Mouse (Mus musculus) myocyte (in vitro differentiated cells): ENCODE data around the gene Hcrtr1. TPM values are rescaled to one million over a fixed set of nuclear protein-coding genes. Genes with fewer than 3 reads are reported as not detected.

ENCODE experiments used
- H3K27me3 ChIP-seq: one replicate; pipeline ENCODE4 v1.6.1; 2011; ENCODE audit not compliant: control insufficient read depth, insufficient read depth, insufficient read length
- H3K36me3 ChIP-seq: one replicate; pipeline ENCODE4 v1.6.1; 2011; ENCODE audit not compliant: control insufficient read depth, insufficient read depth
- H3K4me2 ChIP-seq: one replicate; pipeline ENCODE4 v1.6.1; 2011; ENCODE audit warnings: low read depth, control low read depth
- H3K4me3 ChIP-seq: one replicate; pipeline ENCODE4 v1.5.1; 2011; ENCODE audit warnings: mild to moderate bottlenecking, control low read depth, moderate library complexity
- H3K79me2 ChIP-seq: one replicate; pipeline ENCODE4 v1.6.1; 2011; ENCODE audit not compliant: control insufficient read depth, insufficient read depth
- H3ac ChIP-seq: one replicate; pipeline ENCODE4 v1.6.1; 2011; ENCODE audit not compliant: control insufficient read depth, insufficient read length
- CEBPB ChIP-seq: IDR thresholded peaks from 2 replicates; pipeline ENCODE4 v1.6.1; 2011; ENCODE audit warnings: mild to moderate bottlenecking, moderate library complexity; ENCODE audit not compliant: poor library complexity, insufficient read depth, severe bottlenecking
- E2F4 ChIP-seq: IDR thresholded peaks from one replicate; pipeline ENCODE4 v1.6.1; 2011; ENCODE audit warnings: mild to moderate bottlenecking, control low read depth, moderate library complexity; ENCODE audit not compliant: insufficient read depth
- MAX ChIP-seq: IDR thresholded peaks from one replicate; pipeline ENCODE4 v1.6.1; 2011; ENCODE audit warnings: low read depth, mild to moderate bottlenecking, control low read depth
- MYOD1 ChIP-seq, 3 experiments: IDR thresholded peaks; one replicate each; pipeline ENCODE4 v1.6.1; 2011; ENCODE audit warnings: control low read depth in 2 of 3, low read depth in 2 of 3, mild to moderate bottlenecking in 2 of 3, moderate library complexity in 1 of 3; ENCODE audit not compliant: insufficient read length in 2 of 3, control insufficient read depth in 1 of 3
- MYOG ChIP-seq, 3 experiments: IDR thresholded peaks; one replicate each; pipeline ENCODE4 v1.6.1; 2011; ENCODE audit warnings: control low read depth in 2 of 3, low read depth in 2 of 3, mild to moderate bottlenecking in 2 of 3; ENCODE audit not compliant: insufficient read length in 2 of 3, control insufficient read depth in 1 of 3, insufficient read depth in 1 of 3
- POLR2A ChIP-seq: IDR thresholded peaks from one replicate; pipeline ENCODE4 v1.6.1; 2011; ENCODE audit warnings: low read depth, mild to moderate bottlenecking, control low read depth, moderate library complexity; ENCODE audit not compliant: insufficient read length
- POLR2AphosphoS2 ChIP-seq: IDR thresholded peaks from one replicate; pipeline ENCODE4 v1.6.1; 2011; ENCODE audit warnings: low read depth, control low read depth; ENCODE audit not compliant: insufficient read length
- REST ChIP-seq: IDR thresholded peaks from one replicate; pipeline ENCODE4 v1.6.1; 2011; ENCODE audit warnings: mild to moderate bottlenecking, control low read depth, moderate library complexity; ENCODE audit not compliant: insufficient read depth, insufficient read length
- SRF ChIP-seq: IDR thresholded peaks from one replicate; pipeline ENCODE4 v1.6.1; 2011; ENCODE audit warnings: low read depth; ENCODE audit not compliant: control insufficient read depth, insufficient read length
- TCF12 ChIP-seq: IDR thresholded peaks from one replicate; pipeline ENCODE4 v1.6.1; 2011; ENCODE audit warnings: mild to moderate bottlenecking, control low read depth; ENCODE audit not compliant: poor library complexity, insufficient read depth, severe bottlenecking
- TCF3 ChIP-seq: IDR thresholded peaks from one replicate; pipeline ENCODE4 v1.6.1; 2011; ENCODE audit warnings: low read depth, control low read depth; ENCODE audit not compliant: insufficient read length
- USF1 ChIP-seq: IDR thresholded peaks from one replicate; pipeline ENCODE4 v1.6.1; 2011; ENCODE audit warnings: low read depth, mild to moderate bottlenecking, control low read depth, moderate library complexity
- polyA plus RNA-seq: library from polyadenylated mRNA; unstranded; fragments of >200 nt; fragmentation: generic; extraction: Trizol; gene quantifications from one replicate; pipeline ENCODE4 v1.2.1, GENCODE M21; 2012; ENCODE audit warnings: missing spikeins

Gene Hcrtr1
- polyA plus RNA-seq, 1 experiment, result not detected

GRCm38 (mm10) chr4:130169411-130169971 lies 30.3 kb upstream of the Hcrtr1 start:
- Histone ChIP-seq H3K79me2 (no peaks in the 10 kb centered on the region), H3K36me3 (no peaks in the 10 kb centered on the region)
- TF ChIP-seq TCF3 (no peak), MYOG (IDR thresholded peaks at IDR 0.05; ENCODE audit: control insufficient read depth in 1 of 3, insufficient read depth in 1 of 3, insufficient read length in 2 of 3, low read depth in 2 of 3) (no peak), MYOD1 (IDR thresholded peaks at IDR 0.05; ENCODE audit: control insufficient read depth in 1 of 3, insufficient read length in 2 of 3, low read depth in 2 of 3) (no peak), POLR2AphosphoS2 (no peak)

GRCm38 (mm10) chr4:130168280-130169183 lies 29.4 kb upstream of the Hcrtr1 start:
- Histone ChIP-seq H3ac (no peak overlapping the region), H3K4me3 (no peak overlapping the region), H3K27me3 (no peaks in the 10 kb centered on the region), H3K4me2 (peak overlapping the region; percentile 27), H3K36me3 (no peaks in the 10 kb centered on the region), H3K79me2 (no peaks in the 10 kb centered on the region)
- no peak for TF ChIP-seq MYOD1 (IDR thresholded peaks at IDR 0.05; ENCODE audit: control insufficient read depth in 1 of 3, insufficient read length in 2 of 3, low read depth in 2 of 3)
- no peak for TF ChIP-seq TCF12
- TF ChIP-seq MAX, result no peak
- no peak for TF ChIP-seq POLR2AphosphoS2
- no peak for TF ChIP-seq E2F4
- no peak for TF ChIP-seq MYOG (IDR thresholded peaks at IDR 0.05; ENCODE audit: control insufficient read depth in 1 of 3, insufficient read depth in 1 of 3, insufficient read length in 2 of 3, low read depth in 2 of 3)
- no peak for TF ChIP-seq CEBPB
- no peak for TF ChIP-seq USF1
- no peak for TF ChIP-seq TCF3
- no peak for TF ChIP-seq REST
- no peak for TF ChIP-seq SRF
- no peak for TF ChIP-seq POLR2A

More at GRCm38 (mm10) chr4:130169411-130169971, 30.3 kb upstream of the Hcrtr1 start:
- Histone ChIP-seq H3ac (no peak overlapping the region), H3K4me2 (no peak overlapping the region), H3K4me3 (no peak overlapping the region), H3K27me3 (no peaks in the 10 kb centered on the region)

GRCm38 (mm10) chr4:130167814-130168213 lies 28.7 kb upstream of the Hcrtr1 start:
- Histone ChIP-seq H3K36me3 (no peaks in the 10 kb centered on the region), H3K4me3 (no peak overlapping the region), H3K79me2 (no peaks in the 10 kb centered on the region), H3ac (no peak overlapping the region), H3K4me2 (peak overlapping the region; percentile 27), H3K27me3 (no peaks in the 10 kb centered on the region)
- TF ChIP-seq REST (no peak), POLR2AphosphoS2 (no peak), TCF3 (no peak), MYOG (IDR thresholded peaks at IDR 0.05; ENCODE audit: control insufficient read depth in 1 of 3, insufficient read depth in 1 of 3, insufficient read length in 2 of 3, low read depth in 2 of 3) (no peak), POLR2A (no peak), CEBPB (no peak), MAX (no peak), TCF12 (no peak), USF1 (no peak), E2F4 (no peak), MYOD1 (IDR thresholded peaks at IDR 0.05; ENCODE audit: control insufficient read depth in 1 of 3, insufficient read length in 2 of 3, low read depth in 2 of 3) (no peak), SRF (no peak)

- no peak overlapping the region for H3K4me2 ChIP-seq
- TF ChIP-seq SRF (no peak), POLR2A (no peak), REST (no peak)
- H3ac ChIP-seq, result no peak overlapping the region
- H3K79me2 ChIP-seq, result no peaks in the 10 kb centered on the region
- H3K27me3 ChIP-seq, result no peaks in the 10 kb centered on the region
- H3K36me3 ChIP-seq, result no peaks in the 10 kb centered on the region
- no peak overlapping the region for H3K4me3 ChIP-seq
Observed at GRCm38 (mm10) chr4:130167321-130167720, 28.2 kb upstream of the Hcrtr1 start.

GRCm38 (mm10) chr4:130166592-130166991 lies 27.4 kb upstream of the Hcrtr1 start:
- no peaks in the 10 kb centered on the region for H3K79me2 ChIP-seq
- H3K4me3 ChIP-seq, result no peak overlapping the region
- no peak overlapping the region for H3ac ChIP-seq
- H3K27me3 ChIP-seq, result no peaks in the 10 kb centered on the region
- H3K4me2 ChIP-seq, result no peak overlapping the region
- TF ChIP-seq MYOD1 (IDR thresholded peaks at IDR 0.05; ENCODE audit: control insufficient read depth in 1 of 3, insufficient read length in 2 of 3, low read depth in 2 of 3) (no peak), MAX (no peak), USF1 (no peak)
- no peaks in the 10 kb centered on the region for H3K36me3 ChIP-seq
